In genomic region chr4:62587067-62587466, GRCm38 (mm10) we compare ENCODE assay signal across 11 mouse cellular contexts.
"Had no signal": no experiment of that assay in that cellular context is flagged by ENCODE, and none has a peak within 500 bp of the region (broad histone marks: within the 10 kb centered on the region; RNA-seq: fewer than 3 reads in every experiment).

No protein-coding gene starts in this region.

- DNase-seq: kidney, adult 9 months; kidney, postnatal 14 days; kidney, postnatal 4 days; left cerebral cortex, postnatal 4 days; liver, postnatal 0 days; lung, embryonic 14.5 days; right cerebral cortex, adult 18-20 months; right cerebral cortex, postnatal 14 days; right cerebral cortex, postnatal 4 days had no signal

- ATAC-seq: liver, postnatal 0 days; lung, postnatal 0 days; midbrain, embryonic 15.5 days had no signal
